Mouse (Mus musculus): ENCODE measurements at regions not wholly inside any gene's neighbourhood (a gene's known extent, or its start where the extent isn't known, plus 50 kb on each side); places are given as distances from the start of the nearest gene placed in this dataset.

- TF ChIP-seq POLR2A (IDR thresholded peaks at IDR 0.05; ENCODE audit: borderline replicate concordance, extremely low read depth, insufficient read depth, insufficient read length, poor library complexity, severe bottlenecking) = no peak
- no peak for TF ChIP-seq CTCF (IDR thresholded peaks at IDR 0.05; ENCODE audit: borderline replicate concordance, extremely low read depth, insufficient read depth, insufficient read length)
Observed at GRCm38 (mm10) chr8:102499091-102499490, 286.4 kb downstream of the Cdh11 start.

All from brain, embryonic 14.5 days (tissue).